Mouse (Mus musculus) midbrain, embryonic 13.5 days (tissue): ENCODE measurements around the gene Dhfr. TPM values are rescaled to one million over a fixed set of nuclear protein-coding genes. Genes with fewer than 3 reads are reported as not detected.
"Not testable (repeated sequence)": the region's sequence is repeated elsewhere in the genome, so short reads cannot be mapped to it uniquely, and the experiment has no call there.

Source experiments
- ATAC-seq: fragments of 200-750 bp; cut with Nextera tagmentation; 2 replicates; pipeline ENCODE4 v1.8.0; 2017; ENCODE audit warnings: mild to moderate bottlenecking, moderate TSS enrichment, moderate library complexity
- H3K27ac ChIP-seq: fragments of 300-500 bp; sonication (generic); 2 replicates; pipeline ENCODE4 v1.5.1; 2015; ENCODE audit warnings: inconsistent platforms, mild to moderate bottlenecking, moderate library complexity
- H3K27me3 ChIP-seq: fragments of 300-500 bp; sonication (generic); 2 replicates; pipeline ENCODE4 v1.6.1; 2015; ENCODE audit warnings: mild to moderate bottlenecking, inconsistent platforms
- H3K36me3 ChIP-seq: fragments of 300-500 bp; sonication (generic); 2 replicates; pipeline ENCODE4 v1.6.1; 2015; ENCODE audit warnings: mild to moderate bottlenecking, inconsistent platforms
- H3K4me1 ChIP-seq: fragments of 300-500 bp; sonication (generic); replicated peaks from 2 replicates; pipeline ENCODE4 v1.6.1; 2015; ENCODE audit warnings: inconsistent platforms
- H3K4me2 ChIP-seq: fragments of 300-500 bp; sonication (generic); replicated peaks from 2 replicates; pipeline ENCODE4 v1.6.1; 2015; ENCODE audit warnings: moderate library complexity, mild to moderate bottlenecking, inconsistent platforms
- H3K4me3 ChIP-seq: fragments of 300-500 bp; sonication (generic); replicated peaks from 2 replicates; pipeline ENCODE4 v1.5.1; 2015; ENCODE audit warnings: mild to moderate bottlenecking, inconsistent platforms
- H3K9ac ChIP-seq: fragments of 300-500 bp; sonication (generic); replicated peaks from 2 replicates; pipeline ENCODE4 v1.6.1; 2015; ENCODE audit warnings: mild to moderate bottlenecking, inconsistent platforms
- H3K9me3 ChIP-seq: fragments of 300-500 bp; sonication (generic); 2 replicates; pipeline ENCODE4 v1.6.1; 2016; ENCODE audit warnings: mild to moderate bottlenecking, inconsistent platforms
- WGBS: fragments of 180-500 bp; shearing (Covaris S2); methylation state at CpG from one replicate; pipeline ENCODE4 v1.1.7; 2015; 5-methylcytosine and 5-hydroxymethylcytosine counted together
- polyA plus RNA-seq: library from polyadenylated mRNA; unstranded; fragments of >200 nt; fragmentation: Nextera tagmentation; extraction: Ambion mirVana; gene quantifications from 2 replicates; pipeline ENCODE4 v1.2.1, GENCODE M21; 2015

The Dhfr gene
- polyA plus RNA-seq, 1 experiment from 2014 or later, result 8.5 TPM

GRCm38 (mm10) chr13:92344033-92344432 is 10.5 kb upstream of the Dhfr start:
- no peaks in the 10 kb centered on the region for H3K4me1 ChIP-seq
- peak; percentile 50 for ATAC-seq
- WGBS, result 91% methylated on average over 8 of the region's 8 CpGs
- peaks cover 64% of the 10 kb centered on the region for H3K36me3 ChIP-seq
- no peak overlapping the region for H3K4me3 ChIP-seq
- H3K9ac ChIP-seq, result no peak overlapping the region
- H3K27ac ChIP-seq, result no peak overlapping the region
- H3K27me3 ChIP-seq, result no peaks in the 10 kb centered on the region
- H3K4me2 ChIP-seq, result no peak overlapping the region
- H3K9me3 ChIP-seq, result no peaks in the 10 kb centered on the region

GRCm38 (mm10) chr13:92346338-92346737 is 8.2 kb upstream of the Dhfr start:
- Histone ChIP-seq H3K9me3 (no peaks in the 10 kb centered on the region), H3K36me3 (peaks cover 64% of the 10 kb centered on the region), H3K4me2 (no peak overlapping the region), H3K27me3 (no peaks in the 10 kb centered on the region), H3K9ac (no peak overlapping the region), H3K4me3 (no peak overlapping the region), H3K27ac (no peak overlapping the region), H3K4me1 (no peaks in the 10 kb centered on the region)
- 81% methylated on average over 5 of the region's 5 CpGs for WGBS
- ATAC-seq, result no peak

GRCm38 (mm10) chr13:92351100-92351499 is 3.4 kb upstream of the Dhfr start:
- 97% methylated on average over 6 of the region's 6 CpGs for WGBS
- H3K27ac ChIP-seq, result no peak overlapping the region

GRCm38 (mm10) chr13:92353956-92354355 is 570 bp upstream of the Dhfr start:
- no peaks in the 10 kb centered on the region for H3K9me3 ChIP-seq
- no peaks in the 10 kb centered on the region for H3K27me3 ChIP-seq
- peaks cover 29% of the 10 kb centered on the region for H3K4me1 ChIP-seq
- peaks cover 12% of the 10 kb centered on the region for H3K36me3 ChIP-seq
- 25% methylated on average over 4 of the region's 4 CpGs for WGBS
- ATAC-seq, result no peak
- peak overlapping the region; percentile 97 for H3K4me2 ChIP-seq
- H3K4me3 ChIP-seq, result peak overlapping the region; percentile 67
- peak overlapping the region; percentile 50 for H3K9ac ChIP-seq
- peak overlapping the region; percentile 93 for H3K27ac ChIP-seq

More at GRCm38 (mm10) chr13:92351100-92351499, 3.4 kb upstream of the Dhfr start:
- peaks cover 31% of the 10 kb centered on the region for H3K36me3 ChIP-seq
- no peak overlapping the region for H3K9ac ChIP-seq
- H3K4me3 ChIP-seq, result no peak overlapping the region
- H3K4me1 ChIP-seq, result peaks cover 20% of the 10 kb centered on the region
- H3K9me3 ChIP-seq, result no peaks in the 10 kb centered on the region
- no peak overlapping the region for H3K4me2 ChIP-seq
- no peaks in the 10 kb centered on the region for H3K27me3 ChIP-seq
- ATAC-seq, result no peak

GRCm38 (mm10) chr13:92355272-92355643 is 732 bp downstream of the Dhfr start:
- H3K9ac ChIP-seq, result peak overlapping the region; percentile 71
- H3K9me3 ChIP-seq, result no peaks in the 10 kb centered on the region
- H3K4me1 ChIP-seq, result peaks cover 29% of the 10 kb centered on the region
- H3K4me3 ChIP-seq, result peak overlapping the region; percentile 67
- 0 out of 2 replicates have a peak overlapping the region, but pooled peaks have one; percentile 5 for H3K27ac ChIP-seq
- H3K4me2 ChIP-seq, result peak overlapping the region; percentile 97
- no peaks in the 10 kb centered on the region for H3K27me3 ChIP-seq
- peak; percentile 77 for ATAC-seq
- H3K36me3 ChIP-seq, result peaks cover 18% of the 10 kb centered on the region
- 0% methylated on average over 24 of the region's 24 CpGs for WGBS

GRCm38 (mm10) chr13:92356376-92356775 is 1.9 kb downstream of the Dhfr start:
- H3K9ac ChIP-seq, result no peak overlapping the region
- ATAC-seq, result no peak
- H3K4me3 ChIP-seq, result peak overlapping the region; percentile 67

GRCm38 (mm10) chr13:92357644-92358043 is 3.1 kb downstream of the Dhfr start:
- H3K27me3 ChIP-seq, result no peaks in the 10 kb centered on the region
- H3K4me3 ChIP-seq, result no peak overlapping the region
- H3K27ac ChIP-seq, result no peak overlapping the region
- H3K9ac ChIP-seq, result no peak overlapping the region
- peaks cover 29% of the 10 kb centered on the region for H3K4me1 ChIP-seq
- no peak overlapping the region for H3K4me2 ChIP-seq
- H3K9me3 ChIP-seq, result no peaks in the 10 kb centered on the region
- ATAC-seq, result no peak
- H3K36me3 ChIP-seq, result peaks cover 15% of the 10 kb centered on the region; the same call in 1 of the 2 replicates
- 67% methylated on average over 2 of the region's 2 CpGs for WGBS

More at GRCm38 (mm10) chr13:92356376-92356775, 1.9 kb downstream of the Dhfr start:
- Histone ChIP-seq H3K4me2 (peak overlapping the region; percentile 97), H3K27ac (no peak overlapping the region), H3K9me3 (no peaks in the 10 kb centered on the region), H3K4me1 (peaks cover 29% of the 10 kb centered on the region), H3K27me3 (no peaks in the 10 kb centered on the region), H3K36me3 (peaks cover 15% of the 10 kb centered on the region; the same call in 1 of the 2 replicates)
- WGBS, result 76% methylated on average over 7 of the region's 7 CpGs

- H3K9me3 ChIP-seq, result no peaks in the 10 kb centered on the region
- no peak for ATAC-seq
- WGBS, result 83% methylated on average over 2 of the region's 2 CpGs
These were observed 7.1 kb downstream of the Dhfr start for GRCm38 (mm10) chr13:92361609-92362008.

GRCm38 (mm10) chr13:92365312-92365711 is 10.8 kb downstream of the Dhfr start:
- H3K9ac ChIP-seq, result no peak overlapping the region
- H3K36me3 ChIP-seq, result peaks cover 21% of the 10 kb centered on the region
- H3K4me1 ChIP-seq, result no peaks in the 10 kb centered on the region
- no peak overlapping the region for H3K4me3 ChIP-seq
- 88% methylated on average over 4 of the region's 4 CpGs for WGBS
- no peak overlapping the region for H3K4me2 ChIP-seq
- ATAC-seq, result no peak
- no peaks in the 10 kb centered on the region for H3K27me3 ChIP-seq
- H3K27ac ChIP-seq, result no peak overlapping the region
- H3K9me3 ChIP-seq, result no peaks in the 10 kb centered on the region

More at GRCm38 (mm10) chr13:92361609-92362008, 7.1 kb downstream of the Dhfr start:
- Histone ChIP-seq H3K36me3 (peaks cover 15% of the 10 kb centered on the region; the same call in 1 of the 2 replicates), H3K27me3 (no peaks in the 10 kb centered on the region), H3K9ac (no peak overlapping the region), H3K4me2 (no peak overlapping the region), H3K4me3 (no peak overlapping the region), H3K4me1 (peaks cover 4% of the 10 kb centered on the region), H3K27ac (no peak overlapping the region)

- Histone ChIP-seq H3K4me2 (no peak overlapping the region), H3K9me3 (no peaks in the 10 kb centered on the region), H3K9ac (no peak overlapping the region), H3K4me1 (no peaks in the 10 kb centered on the region), H3K4me3 (no peak overlapping the region), H3K27me3 (no peaks in the 10 kb centered on the region), H3K36me3 (peaks cover 24% of the 10 kb centered on the region), H3K27ac (no peak overlapping the region)
- ATAC-seq, result no peak
- WGBS, result 91% methylated on average over 3 of the region's 3 CpGs
These were observed 16.3 kb downstream of the Dhfr start for GRCm38 (mm10) chr13:92370811-92371210.

- H3K9me3 ChIP-seq, H3K4me2 ChIP-seq, ATAC-seq, H3K27me3 ChIP-seq, H3K4me1 ChIP-seq, H3K27ac ChIP-seq, H3K4me3 ChIP-seq, H3K9ac ChIP-seq: not testable (repeated sequence)
- WGBS, result 97% methylated on average over 6 of the region's 6 CpGs
- peaks cover 24% of the 10 kb centered on the region for H3K36me3 ChIP-seq
These were observed 16.9 kb downstream of the Dhfr start for GRCm38 (mm10) chr13:92371466-92371865.

- H3K4me1 ChIP-seq, result no peaks in the 10 kb centered on the region
- H3K9ac ChIP-seq, result no peak overlapping the region
- no peaks in the 10 kb centered on the region for H3K9me3 ChIP-seq
- H3K4me2 ChIP-seq, result no peak overlapping the region
- no peak overlapping the region for H3K27ac ChIP-seq
- no peak overlapping the region for H3K4me3 ChIP-seq
- no peak for ATAC-seq
- H3K27me3 ChIP-seq, result no peaks in the 10 kb centered on the region
- WGBS, result 90% methylated on average over 3 of the region's 3 CpGs
- H3K36me3 ChIP-seq, result no peaks in the 10 kb centered on the region
These were observed 32.8 kb downstream of the Dhfr start for GRCm38 (mm10) chr13:92387367-92387766.

- Histone ChIP-seq H3K9me3 (no peaks in the 10 kb centered on the region), H3K4me3 (no peak overlapping the region), H3K4me2 (no peak overlapping the region), H3K27ac (no peak overlapping the region), H3K27me3 (no peaks in the 10 kb centered on the region), H3K4me1 (no peaks in the 10 kb centered on the region), H3K36me3 (no peaks in the 10 kb centered on the region), H3K9ac (no peak overlapping the region)
- no peak for ATAC-seq
- WGBS, result 78% methylated on average over 12 of the region's 12 CpGs
These were observed 38.6 kb downstream of the Dhfr start for GRCm38 (mm10) chr13:92393047-92393661.
